Mouse (Mus musculus) thymus, postnatal 10 days (tissue): ENCODE results near the gene Vmn1r196.
"Not testable (repeated sequence)": the region's sequence is repeated elsewhere in the genome, so short reads cannot be mapped to it uniquely, and the experiment has no call there.

ENCODE experiments used
- DNase-seq, 2 experiments: peaks; one replicate each; pipeline ENCODE4 v3.0.0; 2021; ENCODE audit warnings: low spot score in 2 of 2

Gene Vmn1r196

DNA sequence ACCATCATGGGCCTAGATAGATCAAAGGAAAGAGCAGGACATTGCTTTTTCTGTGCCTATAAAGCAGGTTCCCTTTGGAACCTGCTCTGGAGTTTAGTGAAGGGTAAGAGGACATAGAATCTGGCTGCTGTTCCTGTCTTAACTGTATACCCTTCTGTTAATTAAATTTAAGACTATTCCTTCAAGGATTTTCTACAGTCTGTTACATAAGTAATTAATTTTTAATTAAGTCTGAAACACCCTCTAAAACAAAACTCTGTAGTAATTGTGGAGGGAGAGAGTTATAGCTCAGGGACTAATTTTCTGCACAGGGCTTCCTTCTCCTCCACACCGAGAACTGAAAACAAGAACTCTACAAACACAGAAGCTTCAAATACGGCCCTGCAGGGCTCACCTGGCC lies at the start of gene Vmn1r196:
TSS of gene Vmn1r196 (plus strand) at position 301 of the 400 bp plus-strand sequence.
- DNase-seq = no peak

DNA sequence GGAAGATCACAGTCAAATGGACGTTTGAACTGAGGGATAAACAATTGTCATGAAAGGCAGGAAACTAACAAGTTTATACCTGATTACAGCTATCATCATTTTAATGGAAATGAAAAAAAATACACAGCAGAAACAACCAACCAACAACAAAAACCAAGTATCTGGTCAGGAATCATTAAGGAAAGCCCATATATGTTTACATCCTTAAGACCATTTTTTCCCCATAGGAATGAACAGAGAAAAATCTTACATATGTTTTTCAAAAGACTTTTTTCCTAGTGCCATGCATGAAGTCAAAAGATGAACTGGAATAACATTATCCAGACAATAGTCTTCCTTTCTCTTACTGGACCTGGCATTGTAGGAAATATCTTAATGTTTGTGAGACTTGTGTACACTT lies 45.8 kb upstream of the Vmn1r196 start, which contains the start of gene Vmn1r194:
TSS of gene Vmn1r194 (plus strand) at position 301 of the 400 bp plus-strand sequence.
- no peak for DNase-seq

DNA sequence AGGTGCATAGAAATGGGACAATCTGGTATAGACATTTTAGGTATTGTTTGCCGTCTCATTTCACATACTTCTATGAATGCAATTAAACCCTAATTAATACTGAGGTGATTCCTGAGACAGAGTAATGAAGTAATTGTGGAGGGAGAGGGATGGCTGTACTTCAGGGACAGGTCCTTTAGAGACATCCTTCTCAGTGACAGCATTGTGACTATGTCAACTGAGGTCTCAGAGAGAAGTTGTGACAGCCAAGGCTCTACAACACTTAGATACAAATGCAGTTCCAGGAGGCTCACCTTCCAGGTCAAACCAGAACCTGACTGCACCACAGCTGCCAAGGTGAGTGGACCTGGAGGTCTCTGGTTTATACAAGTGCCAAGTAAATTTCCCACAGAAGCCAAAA lies 19.5 kb upstream of the Vmn1r196 start, which contains the start of gene Vmn1r195:
TSS of gene Vmn1r195 (plus strand) at position 301 of the 400 bp plus-strand sequence.
- not testable (repeated sequence) for DNase-seq

DNA sequence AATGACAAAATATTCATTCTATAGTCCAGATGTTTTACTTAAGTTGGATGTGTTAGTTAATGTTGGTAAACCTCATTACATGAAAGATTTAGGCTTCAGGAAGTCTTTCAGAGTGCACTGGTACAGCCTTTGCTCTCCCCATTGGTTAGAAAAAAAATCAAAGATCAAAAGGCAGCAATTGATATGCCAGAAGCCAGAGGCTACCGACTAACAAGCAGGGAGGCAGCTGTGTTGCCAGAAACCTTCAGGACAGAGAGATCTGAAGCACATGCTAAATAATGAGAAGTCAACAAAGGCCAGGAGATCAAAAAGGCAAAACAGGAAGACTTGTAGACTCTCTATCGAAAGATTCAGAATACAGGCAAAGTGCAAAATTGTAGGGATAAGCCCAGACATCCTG lies 18.0 kb upstream of the Vmn1r196 start:
- DNase-seq = no peak

DNA sequence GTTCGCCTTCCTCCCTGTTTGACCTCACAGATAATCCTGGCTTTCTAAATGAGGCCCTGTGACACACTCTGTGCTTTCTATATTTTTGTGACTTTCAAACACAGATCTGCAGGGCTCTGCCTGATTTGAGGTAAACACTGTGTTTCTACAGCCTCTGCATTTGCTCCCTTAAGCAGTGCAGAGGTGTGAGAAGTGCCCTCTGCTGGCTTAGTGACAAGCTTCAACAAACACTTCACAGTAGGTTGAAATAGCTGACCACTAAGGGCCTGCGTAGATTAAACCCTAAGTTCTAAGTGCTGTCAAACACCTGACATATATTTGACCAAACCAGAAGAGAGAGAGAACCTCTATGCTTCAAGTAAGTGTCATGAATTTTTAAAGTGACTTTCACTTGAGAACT lies 5.1 kb upstream of the Vmn1r196 start:
- no peak for DNase-seq

DNA sequence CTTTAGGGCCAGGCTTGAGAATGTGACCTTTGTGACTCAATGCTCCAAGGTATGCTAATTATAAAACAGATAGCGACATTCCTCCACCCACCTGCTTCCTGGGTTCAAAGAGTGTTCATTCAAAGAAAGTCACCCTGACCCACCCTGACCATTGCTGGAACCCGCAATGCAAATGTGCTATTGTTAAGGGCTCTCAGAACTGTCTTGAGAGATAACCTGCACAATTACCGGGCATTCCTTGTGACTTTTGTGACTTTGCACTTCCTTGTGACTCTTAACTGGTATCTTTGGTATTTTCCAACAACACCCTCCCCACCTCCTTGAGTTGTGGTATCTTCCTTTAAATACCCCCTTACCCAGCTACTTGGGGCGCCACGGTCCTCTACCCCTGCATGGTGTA lies 18.4 kb downstream of the Vmn1r196 start:
- DNase-seq = not testable (repeated sequence)

DNA sequence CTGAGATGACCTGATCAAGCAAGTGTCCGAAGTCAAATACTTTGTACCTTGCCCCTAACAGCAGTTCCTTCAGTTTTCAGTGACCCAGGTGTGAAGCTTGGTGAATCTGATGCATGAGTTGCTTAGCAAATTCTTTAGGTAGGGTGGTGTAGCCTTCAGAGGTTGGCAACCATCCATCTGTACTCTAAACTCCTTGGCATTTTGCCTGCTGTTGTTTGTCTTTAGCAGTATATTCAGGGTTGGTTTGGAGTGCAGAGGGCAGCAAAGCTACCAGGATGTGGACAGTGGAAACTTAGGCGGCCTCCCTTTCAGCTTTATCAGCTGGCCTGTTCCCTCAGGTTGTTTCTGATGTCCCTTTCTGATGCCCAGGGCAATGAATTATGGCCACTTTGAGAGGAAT lies 25.6 kb downstream of the Vmn1r196 start:
- DNase-seq = no peak

DNA sequence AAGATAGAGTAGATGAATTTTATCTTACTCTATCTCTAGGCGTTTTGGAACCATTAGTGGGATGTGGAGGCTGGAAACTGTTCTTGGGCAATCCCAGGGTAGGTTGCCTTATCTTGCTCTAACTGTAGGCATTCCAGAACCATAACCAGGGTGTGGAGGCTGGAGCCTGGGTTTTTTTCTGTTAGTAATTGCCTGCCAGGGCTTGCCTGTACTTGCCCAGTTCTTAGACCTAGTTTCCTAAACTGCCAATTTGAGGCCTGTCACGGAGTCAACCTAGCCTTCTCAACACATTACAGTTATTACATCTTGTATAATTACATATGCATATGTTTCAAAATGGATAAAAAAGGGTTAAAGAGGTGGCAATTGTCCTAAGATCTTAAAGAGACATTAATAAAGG lies 27.6 kb downstream of the Vmn1r196 start:
- no peak for DNase-seq

DNA sequence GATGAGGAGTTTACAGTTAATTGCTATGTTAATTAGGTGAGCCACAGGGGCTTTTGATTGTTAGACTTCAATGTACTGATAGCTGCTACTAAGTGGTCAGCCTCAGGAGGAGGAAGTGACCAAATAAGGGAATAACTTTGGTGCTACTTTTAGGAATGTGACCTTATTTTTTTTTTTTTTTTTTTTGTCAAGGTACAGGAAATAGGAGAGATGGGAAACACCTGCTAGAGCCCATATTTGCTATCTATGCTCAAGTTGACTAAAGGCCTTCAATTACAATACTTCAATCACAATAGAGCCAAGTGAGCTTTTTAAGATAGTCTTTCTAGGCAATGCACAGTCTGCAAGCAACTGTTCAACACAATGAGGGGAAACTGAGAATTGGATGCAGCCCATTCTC lies 30.4 kb downstream of the Vmn1r196 start:
- DNase-seq = no peak

DNA sequence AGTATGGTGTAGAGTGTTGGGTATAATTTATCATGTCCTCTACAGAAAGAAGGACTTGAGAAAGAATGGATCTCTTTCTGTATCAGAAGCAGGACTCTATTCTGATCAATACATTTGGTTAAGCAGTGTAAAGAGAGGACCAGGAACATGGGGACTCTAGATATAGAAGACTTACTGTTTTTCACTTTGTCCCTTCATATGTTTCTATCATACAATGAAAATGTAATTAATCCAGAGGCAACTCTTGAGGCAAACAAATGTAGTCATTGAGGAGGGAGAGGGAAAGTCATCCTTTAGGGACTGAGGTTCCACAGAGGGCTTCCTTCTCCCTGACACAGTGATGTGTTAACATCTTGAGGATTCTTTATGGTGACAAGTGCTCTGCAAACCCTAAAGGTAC lies 34.6 kb downstream of the Vmn1r196 start, which contains the start of gene Vmn1r197:
TSS of gene Vmn1r197 (plus strand) at position 301 of the 400 bp plus-strand sequence.
- no peak for DNase-seq

DNA sequence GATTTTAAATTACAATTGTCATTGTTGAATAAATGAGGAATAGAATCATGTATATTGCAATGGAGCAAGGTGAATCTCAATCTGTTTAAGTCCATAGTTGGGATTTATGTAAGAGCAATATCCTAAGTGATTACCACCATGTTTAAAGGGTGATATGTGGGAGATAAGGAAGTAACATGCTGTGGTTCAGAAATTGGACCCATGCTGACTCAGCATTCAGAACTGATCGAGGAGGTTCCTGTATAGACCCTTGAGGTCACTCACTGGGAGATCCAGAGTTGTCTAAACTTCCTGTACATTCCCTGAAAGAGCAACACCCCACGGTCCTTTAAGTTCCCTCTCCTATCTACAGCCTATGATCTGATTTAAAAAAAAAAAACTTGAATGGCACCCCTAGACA lies 43.5 kb downstream of the Vmn1r196 start:
- no peak for DNase-seq

DNA sequence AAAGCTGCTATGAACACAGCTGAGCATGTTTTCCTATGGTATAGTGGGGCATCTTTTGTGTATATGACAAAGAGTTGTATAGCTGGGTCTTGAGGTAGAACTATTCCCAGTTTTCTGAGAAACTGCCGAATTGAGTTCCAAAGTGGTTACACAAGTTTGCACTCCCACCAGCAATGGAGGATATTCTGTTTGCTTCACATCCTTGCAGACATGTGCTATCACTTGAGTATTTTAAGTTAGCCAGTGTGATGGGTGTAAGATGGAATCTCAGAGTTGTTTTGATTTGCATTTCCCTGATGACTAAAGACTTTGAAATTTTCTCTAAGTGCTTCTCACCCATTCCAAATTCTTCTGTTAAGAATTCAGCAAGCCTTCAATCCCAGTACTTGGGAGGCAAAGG lies 45.8 kb downstream of the Vmn1r196 start:
- no peak for DNase-seq
